Mouse (Mus musculus): ENCODE data around the gene Gbf1. TPM values are rescaled to one million over a fixed set of nuclear protein-coding genes. Genes with fewer than 3 reads are reported as not detected.
A peak's percentile ranks its signal among the peaks of the same experiment; 100 is the strongest.

Gbf1 gene
- total RNA-seq, 2 experiments from 2014 or later = 91.1 to 99.0 TPM

- DNase-seq (ENCODE audit: low spot score in 2 of 2) = no peak
- intact Hi-C loops (cut with DNase I) = no loop called here
Observed at GRCm38 (mm10) chr19:46286047-46286446, 133.7 kb downstream of the Gbf1 start.

- no peak for DNase-seq (ENCODE audit: low spot score in 2 of 2)
- intact Hi-C loops (cut with DNase I) = no loop called here
Observed at GRCm38 (mm10) chr19:46286926-46287325, 134.6 kb downstream of the Gbf1 start.

- DNase-seq (ENCODE audit: low spot score in 2 of 2) = no peak
- intact Hi-C loops (cut with DNase I) = no loop called here
Observed at GRCm38 (mm10) chr19:46287566-46287965, 135.3 kb downstream of the Gbf1 start.

- intact Hi-C loops (cut with DNase I) = no loop called here
- no peak for DNase-seq (ENCODE audit: low spot score in 2 of 2)
Observed at GRCm38 (mm10) chr19:46290535-46291105, 138.3 kb downstream of the Gbf1 start.

GRCm38 (mm10) chr19:46296938-46297337 is 144.6 kb downstream of the Gbf1 start:
- DNase-seq (ENCODE audit: low spot score in 2 of 2) = no peak
- intact Hi-C loops (cut with DNase I) = no loop called here

- no peak for DNase-seq (ENCODE audit: low spot score in 2 of 2)
- intact Hi-C loops (cut with DNase I) = no loop called here
Observed at GRCm38 (mm10) chr19:46300294-46301045, 148.2 kb downstream of the Gbf1 start.

- intact Hi-C loops (cut with DNase I) = no loop called here
- no peak for DNase-seq (ENCODE audit: low spot score in 2 of 2)
Observed at GRCm38 (mm10) chr19:46302551-46302950, 150.2 kb downstream of the Gbf1 start.

- intact Hi-C loops (cut with DNase I) = no loop called here
- no peak for DNase-seq (ENCODE audit: low spot score in 2 of 2)
Observed at GRCm38 (mm10) chr19:46303251-46304215, 151.2 kb downstream of the Gbf1 start.

GRCm38 (mm10) chr19:46304216-46304841 is 152.0 kb downstream of the Gbf1 start, which contains the start of gene Nfkb2:
Nfkb2 (plus strand) TSS chr19:46304320.
- DNase-seq (ENCODE audit: low spot score in 2 of 2) = peak; percentile 75 to 82
- intact Hi-C loops (cut with DNase I) = no loop called here

- intact Hi-C loops (cut with DNase I) = no loop called here
- no peak for DNase-seq (ENCODE audit: low spot score in 2 of 2)
Observed at GRCm38 (mm10) chr19:46304908-46305333, 152.6 kb downstream of the Gbf1 start.

GRCm38 (mm10) chr19:46305432-46306267 is 153.3 kb downstream of the Gbf1 start:
- DNase-seq (ENCODE audit: low spot score in 2 of 2) = peak in 1 of 2 experiments; percentile 55
- intact Hi-C loops (cut with DNase I) = no loop called here

- intact Hi-C loops (cut with DNase I) = no loop called here
- DNase-seq (ENCODE audit: low spot score in 2 of 2) = no peak
Observed at GRCm38 (mm10) chr19:46306268-46306610, 153.9 kb downstream of the Gbf1 start.

- intact Hi-C loops (cut with DNase I) = no loop called here
- DNase-seq (ENCODE audit: low spot score in 2 of 2) = peak in 1 of 2 experiments; percentile 3
Observed at GRCm38 (mm10) chr19:46306751-46307289, 154.5 kb downstream of the Gbf1 start.

- intact Hi-C loops (cut with DNase I) = loop anchor here (2.0 kb wide), 2 partner anchors 23 to 173 kb away; no protein-coding TSS in a partner anchor
- DNase-seq (ENCODE audit: low spot score in 2 of 2) = peak in 1 of 2 experiments; percentile 3
Observed at GRCm38 (mm10) chr19:46307781-46308180, 155.5 kb downstream of the Gbf1 start.

GRCm38 (mm10) chr19:46308303-46308702 is 156.0 kb downstream of the Gbf1 start:
- intact Hi-C loops (cut with DNase I) = loop anchor here (2.0 kb wide), 2 partner anchors 22 to 174 kb away; no protein-coding TSS in a partner anchor
- no peak for DNase-seq (ENCODE audit: low spot score in 2 of 2)

GRCm38 (mm10) chr19:46308706-46309435 is 156.6 kb downstream of the Gbf1 start:
- peak; percentile 84 to 85 for DNase-seq (ENCODE audit: low spot score in 2 of 2)
- intact Hi-C loops (cut with DNase I) = loop anchor here (2.0 kb wide), 2 partner anchors 22 to 174 kb away; no protein-coding TSS in a partner anchor

- peak; percentile 11 to 22 for DNase-seq (ENCODE audit: low spot score in 2 of 2)
- intact Hi-C loops (cut with DNase I) = loop anchor here (2.0 kb wide), 2 partner anchors 21 to 175 kb away; no protein-coding TSS in a partner anchor
Observed at GRCm38 (mm10) chr19:46309651-46310305, 157.5 kb downstream of the Gbf1 start.
